Comparison of ENCODE assay signal across 8 mouse cellular contexts in the genomic region with DNA sequence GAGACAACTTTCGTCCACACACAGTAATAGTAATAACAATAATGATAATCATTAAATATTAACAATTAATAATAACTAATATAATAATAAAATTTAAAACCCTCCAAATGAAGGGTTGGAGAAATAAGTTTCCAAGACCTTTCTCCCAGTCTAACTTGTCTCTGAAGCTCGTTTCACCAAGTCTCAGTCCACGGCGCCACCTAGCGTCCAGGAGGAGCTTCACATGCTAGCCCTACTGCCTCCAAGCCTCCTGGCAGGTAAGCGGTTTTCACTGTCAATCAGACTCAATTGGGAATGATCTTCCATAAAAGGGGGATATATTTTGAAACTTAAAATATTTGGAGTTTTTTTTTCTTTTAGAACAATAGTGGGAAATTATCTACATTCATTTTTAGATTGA. TPM values are rescaled to one million over a fixed set of nuclear protein-coding genes. Genes with fewer than 3 reads are reported as not detected.
A peak's percentile ranks its signal among the peaks of the same experiment; 100 is the strongest.
DNase-seq lines count a peak whose midpoint lies in the region; ATAC-seq and TF ChIP-seq lines count a peak whose summit lies in the region.

No protein-coding gene starts in this region.

- peak; percentile 68; the same call in 1 of the 2 replicates for ATAC-seq in forebrain, embryonic 15.5 days (replicated peaks)
- ATAC-seq in lung, embryonic 15.5 days (ENCODE audit: borderline replicate concordance, extremely low read depth, low FRiP score, low TSS enrichment), result no peak

- no peaks in the 10 kb centered on the region for H3K9me3 ChIP-seq in forebrain, embryonic 15.5 days
- H3K9me3 ChIP-seq in lung, embryonic 15.5 days, result no peaks in the 10 kb centered on the region

- no peaks in the 10 kb centered on the region for H3K27me3 ChIP-seq in forebrain, embryonic 15.5 days
- no peaks in the 10 kb centered on the region for H3K27me3 ChIP-seq in lung, embryonic 15.5 days

- no peak overlapping the region for H3K4me2 ChIP-seq in forebrain, embryonic 15.5 days (replicated peaks)
- H3K4me2 ChIP-seq in lung, embryonic 15.5 days, result peak overlapping the region; percentile 45

- no peak for TF ChIP-seq POLR2A in olfactory bulb, adult 2 months (IDR thresholded peaks at IDR 0.05; ENCODE audit: insufficient read depth, low read depth, low read length)

- H3K36me3 ChIP-seq in forebrain, embryonic 15.5 days, result no peaks in the 10 kb centered on the region
- H3K36me3 ChIP-seq in lung, embryonic 15.5 days, result no peaks in the 10 kb centered on the region

- no peak overlapping the region for H3K9ac ChIP-seq in forebrain, embryonic 15.5 days (replicated peaks)
- H3K9ac ChIP-seq in lung, embryonic 15.5 days, result no peak overlapping the region

- peaks cover 3% of the 10 kb centered on the region; the same call in 1 of the 2 replicates for H3K4me1 ChIP-seq in forebrain, embryonic 15.5 days
- peaks cover 7% of the 10 kb centered on the region; the same call in 1 of the 2 replicates for H3K4me1 ChIP-seq in lung, embryonic 15.5 days
- H3K4me1 ChIP-seq in olfactory bulb, adult 2 months (ENCODE audit: control insufficient read depth, insufficient read depth, low read length), result peaks cover 5% of the 10 kb centered on the region; the same call in 1 of the 2 replicates

- DNase-seq in ES-CJ7 (ENCODE audit: low read depth, low spot score), result peak; percentile 90
- DNase-seq in cerebellum, adult 11 months, result peak; percentile 57
- DNase-seq in heart, postnatal 4 days, result peak; percentile 90
- DNase-seq in layer of hippocampus, adult 2 months (ENCODE audit: low spot score in 2 of 2), result peak; percentile 77 to 84
- DNase-seq in thymus, adult 18-20 months, result peak; percentile 66 to 67

- WGBS in forebrain, embryonic 15.5 days, result 13% methylated on average over 6 of the region's 6 CpGs
- 10% methylated on average over 6 of the region's 6 CpGs for WGBS in lung, embryonic 15.5 days
- WGBS in olfactory bulb, adult 2 months, result 8% methylated on average over 6 of the region's 6 CpGs

- no peak overlapping the region for H3K4me3 ChIP-seq in forebrain, embryonic 15.5 days
- peak overlapping the region; percentile 41 for H3K4me3 ChIP-seq in layer of hippocampus, adult 2 months
- H3K4me3 ChIP-seq in lung, embryonic 15.5 days, result 0 out of 2 replicates have a peak overlapping the region, but pooled peaks have one; percentile 14
- peak overlapping the region; percentile 27 for H3K4me3 ChIP-seq in olfactory bulb, adult 2 months (ENCODE audit: insufficient read depth, low read depth, low read length)

- no peak overlapping the region for H3K27ac ChIP-seq in forebrain, embryonic 15.5 days (replicated peaks)
- H3K27ac ChIP-seq in layer of hippocampus, adult 2 months, result peak overlapping the region; percentile 2; the same call in 1 of the 2 replicates
- H3K27ac ChIP-seq in lung, embryonic 15.5 days, result no peak overlapping the region
- H3K27ac ChIP-seq in olfactory bulb, adult 2 months (ENCODE audit: insufficient read depth, low read depth, low read length), result no peak overlapping the region

- peak; percentile 81 for TF ChIP-seq CTCF in layer of hippocampus, adult 2 months (conservative IDR thresholded peaks at IDR 0.05)
- peak; percentile 58; the same call in 1 of the 2 replicates for TF ChIP-seq CTCF in olfactory bulb, adult 2 months (IDR thresholded peaks at IDR 0.05; ENCODE audit: insufficient read depth, low read depth, low read length)

RNA-seq across cellular contexts. Expression of gene Ric1, which starts 20.6 kb away (rescaled TPM):
- 13.2 and 13.4 TPM in 2 replicates for polyA plus RNA-seq in forebrain, embryonic 15.5 days (2015; fragmentation: Nextera tagmentation; extraction: Ambion mirVana)
- 10 to 100 TPM; 25.5 to 28.0 TPM for total RNA-seq in heart, postnatal 4 days (2021)
- total RNA-seq in layer of hippocampus, adult 2 months (2021), result 10 to 100 TPM; 38.7 to 47.3 TPM
- polyA plus RNA-seq in lung, embryonic 15.5 days (2015; fragmentation: Nextera tagmentation; extraction: Ambion mirVana), result 11.7 and 12.5 TPM in 2 replicates
- polyA plus RNA-seq in olfactory bulb, adult 2 months (2012; ENCODE audit: insufficient read depth, insufficient read length, low replicate concordance, missing spikeins), result not detected in 2 replicates
